Mouse (Mus musculus): ENCODE results near the gene Tcf7l1. TPM values are rescaled to one million over a fixed set of nuclear protein-coding genes. Genes with fewer than 3 reads are reported as not detected.
A peak's percentile ranks its signal among the peaks of the same experiment; 100 is the strongest.

Tcf7l1 gene
- polyA plus RNA-seq, 1 experiment from 2014 or later = 48.8 TPM

- 58% methylated on average over 3 of the region's 3 CpGs for WGBS
- H3K27ac ChIP-seq (ENCODE audit: low read depth, low read length) = no peak overlapping the region
These were observed 14.8 kb downstream of the Tcf7l1 start for GRCm38 (mm10) chr6:72774275-72774674.

GRCm38 (mm10) chr6:72769915-72770776, 18.9 kb downstream of the Tcf7l1 start:
- Histone ChIP-seq H3K27me3 (ENCODE audit: control insufficient read depth, insufficient read depth, low read length) (no peaks in the 10 kb centered on the region), H3K27ac (ENCODE audit: low read depth, low read length) (peak overlapping the region; percentile 24; the same call in 1 of the 2 replicates), H3K4me3 (ENCODE audit: low read length) (no peak overlapping the region), H3K4me1 (ENCODE audit: control insufficient read depth, insufficient read depth, low read length) (peaks cover 25% of the 10 kb centered on the region), H3K9ac (ENCODE audit: low read depth, low read length) (no peak overlapping the region), H3K4me2 (replicated peaks; ENCODE audit: low read depth, low read length) (no peak overlapping the region), H3K36me3 (ENCODE audit: control insufficient read depth, insufficient read depth, low read length) (peaks cover 16% of the 10 kb centered on the region; the same call in 1 of the 2 replicates), H3K9me3 (ENCODE audit: control insufficient read depth, low read length) (no peaks in the 10 kb centered on the region)
- 82% methylated on average over 14 of the region's 14 CpGs for WGBS
- ATAC-seq (ENCODE audit: low FRiP score, low TSS enrichment) = no peak

More at GRCm38 (mm10) chr6:72774275-72774674, 14.8 kb downstream of the Tcf7l1 start:
- Histone ChIP-seq H3K9ac (ENCODE audit: low read depth, low read length) (no peak overlapping the region), H3K4me2 (replicated peaks; ENCODE audit: low read depth, low read length) (no peak overlapping the region), H3K4me3 (ENCODE audit: low read length) (no peak overlapping the region), H3K9me3 (ENCODE audit: control insufficient read depth, low read length) (no peaks in the 10 kb centered on the region), H3K36me3 (ENCODE audit: control insufficient read depth, insufficient read depth, low read length) (peaks cover 20% of the 10 kb centered on the region; the same call in 1 of the 2 replicates), H3K4me1 (ENCODE audit: control insufficient read depth, insufficient read depth, low read length) (0 out of 2 replicates have a peak, but pooled peaks cover 9% of the 10 kb centered on the region), H3K27me3 (ENCODE audit: control insufficient read depth, insufficient read depth, low read length) (no peaks in the 10 kb centered on the region)
- no peak for ATAC-seq (ENCODE audit: low FRiP score, low TSS enrichment)

- 79% methylated on average over 13 of the region's 13 CpGs for WGBS
- Histone ChIP-seq H3K9ac (ENCODE audit: low read depth, low read length) (no peak overlapping the region), H3K4me2 (replicated peaks; ENCODE audit: low read depth, low read length) (no peak overlapping the region), H3K36me3 (ENCODE audit: control insufficient read depth, insufficient read depth, low read length) (peaks cover 16% of the 10 kb centered on the region; the same call in 1 of the 2 replicates), H3K9me3 (ENCODE audit: control insufficient read depth, low read length) (no peaks in the 10 kb centered on the region), H3K4me1 (ENCODE audit: control insufficient read depth, insufficient read depth, low read length) (peaks cover 22% of the 10 kb centered on the region), H3K27me3 (ENCODE audit: control insufficient read depth, insufficient read depth, low read length) (no peaks in the 10 kb centered on the region), H3K4me3 (ENCODE audit: low read length) (no peak overlapping the region), H3K27ac (ENCODE audit: low read depth, low read length) (peak overlapping the region; percentile 24; the same call in 1 of the 2 replicates)
- no peak for ATAC-seq (ENCODE audit: low FRiP score, low TSS enrichment)
These were observed 19.7 kb downstream of the Tcf7l1 start for GRCm38 (mm10) chr6:72769343-72769742.

GRCm38 (mm10) chr6:72768804-72769203, 20.2 kb downstream of the Tcf7l1 start:
- 79% methylated on average over 9 of the region's 9 CpGs for WGBS
- H3K27ac ChIP-seq (ENCODE audit: low read depth, low read length) = peak overlapping the region; percentile 24; the same call in 1 of the 2 replicates
- no peak; the same call in 1 of the 2 replicates for ATAC-seq (ENCODE audit: low FRiP score, low TSS enrichment)
- H3K27me3 ChIP-seq (ENCODE audit: control insufficient read depth, insufficient read depth, low read length) = no peaks in the 10 kb centered on the region
- H3K4me2 ChIP-seq (replicated peaks; ENCODE audit: low read depth, low read length) = no peak overlapping the region
- peaks cover 16% of the 10 kb centered on the region; the same call in 1 of the 2 replicates for H3K36me3 ChIP-seq (ENCODE audit: control insufficient read depth, insufficient read depth, low read length)
- peaks cover 22% of the 10 kb centered on the region for H3K4me1 ChIP-seq (ENCODE audit: control insufficient read depth, insufficient read depth, low read length)
- H3K9ac ChIP-seq (ENCODE audit: low read depth, low read length) = no peak overlapping the region
- no peaks in the 10 kb centered on the region for H3K9me3 ChIP-seq (ENCODE audit: control insufficient read depth, low read length)
- no peak overlapping the region for H3K4me3 ChIP-seq (ENCODE audit: low read length)

- no peak for ATAC-seq (ENCODE audit: low FRiP score, low TSS enrichment)
- Histone ChIP-seq H3K4me1 (ENCODE audit: control insufficient read depth, insufficient read depth, low read length) (peaks cover 24% of the 10 kb centered on the region), H3K9ac (ENCODE audit: low read depth, low read length) (no peak overlapping the region), H3K27me3 (ENCODE audit: control insufficient read depth, insufficient read depth, low read length) (no peaks in the 10 kb centered on the region), H3K4me3 (ENCODE audit: low read length) (no peak overlapping the region), H3K9me3 (ENCODE audit: control insufficient read depth, low read length) (no peaks in the 10 kb centered on the region), H3K36me3 (ENCODE audit: control insufficient read depth, insufficient read depth, low read length) (peaks cover 16% of the 10 kb centered on the region; the same call in 1 of the 2 replicates), H3K27ac (ENCODE audit: low read depth, low read length) (no peak overlapping the region), H3K4me2 (replicated peaks; ENCODE audit: low read depth, low read length) (no peak overlapping the region)
- 89% methylated on average over 9 of the region's 9 CpGs for WGBS
These were observed 21.0 kb downstream of the Tcf7l1 start for GRCm38 (mm10) chr6:72768097-72768496.

GRCm38 (mm10) chr6:72763616-72764015, 25.4 kb downstream of the Tcf7l1 start:
- Histone ChIP-seq H3K36me3 (ENCODE audit: control insufficient read depth, insufficient read depth, low read length) (no peaks in the 10 kb centered on the region; the same call in 1 of the 2 replicates), H3K4me1 (ENCODE audit: control insufficient read depth, insufficient read depth, low read length) (peaks cover 33% of the 10 kb centered on the region), H3K9ac (ENCODE audit: low read depth, low read length) (no peak overlapping the region), H3K4me2 (replicated peaks; ENCODE audit: low read depth, low read length) (no peak overlapping the region), H3K27me3 (ENCODE audit: control insufficient read depth, insufficient read depth, low read length) (no peaks in the 10 kb centered on the region), H3K9me3 (ENCODE audit: control insufficient read depth, low read length) (no peaks in the 10 kb centered on the region), H3K27ac (ENCODE audit: low read depth, low read length) (no peak overlapping the region), H3K4me3 (ENCODE audit: low read length) (no peak overlapping the region)
- ATAC-seq (ENCODE audit: low FRiP score, low TSS enrichment) = no peak
- WGBS = 49% methylated on average over 11 of the region's 11 CpGs

GRCm38 (mm10) chr6:72761645-72762044, 27.4 kb downstream of the Tcf7l1 start:
- ATAC-seq (ENCODE audit: low FRiP score, low TSS enrichment) = peak; percentile 36; the same call in 1 of the 2 replicates
- H3K4me1 ChIP-seq (ENCODE audit: control insufficient read depth, insufficient read depth, low read length) = peaks cover 24% of the 10 kb centered on the region
- WGBS = 12% methylated on average over 7 of the region's 7 CpGs

GRCm38 (mm10) chr6:72758239-72759017, 30.6 kb downstream of the Tcf7l1 start:
- ATAC-seq (ENCODE audit: low FRiP score, low TSS enrichment) = no peak
- no peak overlapping the region for H3K27ac ChIP-seq (ENCODE audit: low read depth, low read length)

More at GRCm38 (mm10) chr6:72761645-72762044, 27.4 kb downstream of the Tcf7l1 start:
- no peak overlapping the region for H3K4me2 ChIP-seq (replicated peaks; ENCODE audit: low read depth, low read length)
- H3K4me3 ChIP-seq (ENCODE audit: low read length) = no peak overlapping the region
- no peak overlapping the region; the same call in 1 of the 2 replicates for H3K27ac ChIP-seq (ENCODE audit: low read depth, low read length)
- no peaks in the 10 kb centered on the region for H3K36me3 ChIP-seq (ENCODE audit: control insufficient read depth, insufficient read depth, low read length)
- H3K9me3 ChIP-seq (ENCODE audit: control insufficient read depth, low read length) = no peaks in the 10 kb centered on the region
- H3K9ac ChIP-seq (ENCODE audit: low read depth, low read length) = no peak overlapping the region
- H3K27me3 ChIP-seq (ENCODE audit: control insufficient read depth, insufficient read depth, low read length) = no peaks in the 10 kb centered on the region

More at GRCm38 (mm10) chr6:72758239-72759017, 30.6 kb downstream of the Tcf7l1 start:
- Histone ChIP-seq H3K27me3 (ENCODE audit: control insufficient read depth, insufficient read depth, low read length) (no peaks in the 10 kb centered on the region), H3K9me3 (ENCODE audit: control insufficient read depth, low read length) (no peaks in the 10 kb centered on the region), H3K4me3 (ENCODE audit: low read length) (no peak overlapping the region), H3K9ac (ENCODE audit: low read depth, low read length) (no peak overlapping the region), H3K4me2 (replicated peaks; ENCODE audit: low read depth, low read length) (no peak overlapping the region), H3K4me1 (ENCODE audit: control insufficient read depth, insufficient read depth, low read length) (peaks cover 33% of the 10 kb centered on the region), H3K36me3 (ENCODE audit: control insufficient read depth, insufficient read depth, low read length) (no peaks in the 10 kb centered on the region)
- WGBS = 61% methylated on average over 10 of the region's 10 CpGs

Measured in kidney, embryonic 14.5 days (tissue).